ENCODE assay signal across 32 mouse cellular contexts in genomic region chrX:105236982-105237738, GRCm38 (mm10).
DNase-seq lines count a peak whose midpoint lies in the region; ATAC-seq and TF ChIP-seq lines count a peak whose summit lies in the region.
"Had no signal": no experiment of that assay in that cellular context is flagged by ENCODE, and none has a peak within 500 bp of the region (broad histone marks: within the 10 kb centered on the region; RNA-seq: fewer than 3 reads in every experiment).

No protein-coding gene starts in this region.

- no peaks in the 10 kb centered on the region for H3K9me3 ChIP-seq in MEL (replicated peaks; ENCODE audit: insufficient read depth, low read length)
- no peaks in the 10 kb centered on the region for H3K9me3 ChIP-seq in intestine, postnatal 0 days (ENCODE audit: control insufficient read depth)
- H3K9me3 ChIP-seq in liver, embryonic 15.5 days (replicated peaks): no peaks in the 10 kb centered on the region
- H3K9me3 ChIP-seq: embryonic facial prominence, embryonic 13.5 days; forebrain, embryonic 10.5 days; heart, embryonic 13.5 days; hindbrain, embryonic 15.5 days; kidney, embryonic 15.5 days; limb, embryonic 12.5 days had no signal

- H3K27me3 ChIP-seq in MEL (ENCODE audit: control insufficient read depth in 1 of 2, insufficient read depth in 2 of 2, low read length in 2 of 2): no peaks in the 10 kb centered on the region
- no peaks in the 10 kb centered on the region; the same call in 1 of the 2 replicates for H3K27me3 ChIP-seq in intestine, postnatal 0 days (replicated peaks; ENCODE audit: control insufficient read depth, insufficient read depth, low read length)
- peaks cover 24% of the 10 kb centered on the region for H3K27me3 ChIP-seq in liver, embryonic 15.5 days

- H3K27ac ChIP-seq in MEL (ENCODE audit: control insufficient read depth, low read depth, low read length): no peak overlapping the region
- no peak overlapping the region for H3K27ac ChIP-seq in intestine, postnatal 0 days (ENCODE audit: low read depth, low read length)
- H3K27ac ChIP-seq in liver, embryonic 15.5 days (replicated peaks): no peak overlapping the region
- H3K27ac ChIP-seq: embryonic facial prominence, embryonic 13.5 days; forebrain, embryonic 10.5 days; gastrocnemius, adult 2 months; heart, embryonic 13.5 days; hindbrain, embryonic 15.5 days; kidney, embryonic 15.5 days; layer of hippocampus, adult 2 months; limb, embryonic 12.5 days; stomach, postnatal 0 days had no signal

- TF ChIP-seq CTCF in MEL (IDR thresholded peaks at IDR 0.05 in 2 of 3, conservative IDR thresholded peaks at IDR 0.05 in 1 of 3; ENCODE audit: control insufficient read depth in 1 of 3, insufficient read depth in 1 of 3, low read depth in 2 of 3, low read length in 3 of 3, poor library complexity in 1 of 3, severe bottlenecking in 1 of 3): no peak
- TF ChIP-seq CTCF in intestine, postnatal 0 days (IDR thresholded peaks at IDR 0.05; ENCODE audit: low read depth): no peak

- DNase-seq in MEL (ENCODE audit: low read depth, low spot score): peak; percentile 21
- DNase-seq in c-Kit-positive CD71-positive TER-119-positive erythroid progenitor cells, embryonic 14.5 days (ENCODE audit: low spot score): peak; percentile 6
- DNase-seq in layer of hippocampus, adult 9-11 months: no peak
- DNase-seq in kidney, postnatal 14 days: no peak
- DNase-seq in retina, postnatal 1 day: no peak
- no peak for DNase-seq in kidney, adult 18-20 months
- DNase-seq: adrenal gland, postnatal 10 days; cerebellum, adult 11-12 months; cerebellum, adult 9-11 months; gastrocnemius, adult 2 months; heart, postnatal 10 days; kidney, postnatal 36 days; lung, adult 2 months; lung, postnatal 10 days; right cerebral cortex, adult 18-20 months; right cerebral cortex, postnatal 4 days; thymus, adult 2 months; thymus, postnatal 36 days had no signal

- no peak overlapping the region for H3K9ac ChIP-seq in MEL (ENCODE audit: control insufficient read depth, low read depth, low read length, poor library complexity, severe bottlenecking)
- H3K9ac ChIP-seq in intestine, postnatal 0 days (ENCODE audit: low read depth, low read length): no peak overlapping the region
- no peak overlapping the region for H3K9ac ChIP-seq in liver, embryonic 15.5 days
- H3K9ac ChIP-seq: embryonic facial prominence, embryonic 13.5 days; heart, embryonic 13.5 days; hindbrain, embryonic 15.5 days; kidney, embryonic 15.5 days; limb, embryonic 12.5 days had no signal

- no peak for TF ChIP-seq POLR2A in MEL (IDR thresholded peaks at IDR 0.05; ENCODE audit: control insufficient read depth in 1 of 2, insufficient read depth in 1 of 2, low read depth in 1 of 2, low read length in 2 of 2, poor library complexity in 1 of 2)

- H3K79me2 ChIP-seq in MEL (ENCODE audit: control insufficient read depth, insufficient read depth, low read length, poor library complexity): no peaks in the 10 kb centered on the region

- H3K36me3 ChIP-seq in MEL (ENCODE audit: control insufficient read depth in 1 of 2, insufficient read depth in 2 of 2, low read length in 2 of 2): no peaks in the 10 kb centered on the region
- H3K36me3 ChIP-seq in intestine, postnatal 0 days (ENCODE audit: control insufficient read depth, insufficient read depth): no peaks in the 10 kb centered on the region
- H3K36me3 ChIP-seq in liver, embryonic 15.5 days (replicated peaks): no peaks in the 10 kb centered on the region
- H3K36me3 ChIP-seq: embryonic facial prominence, embryonic 13.5 days; forebrain, embryonic 10.5 days; heart, embryonic 13.5 days; hindbrain, embryonic 15.5 days; kidney, embryonic 15.5 days; limb, embryonic 12.5 days had no signal

- H3K4me1 ChIP-seq in MEL (ENCODE audit: control insufficient read depth in 1 of 2, insufficient read depth in 2 of 2, low read length in 2 of 2): no peaks in the 10 kb centered on the region; a peak in 1 of 4 replicates
- H3K4me1 ChIP-seq in intestine, postnatal 0 days (replicated peaks; ENCODE audit: control insufficient read depth, insufficient read depth, low read length): no peaks in the 10 kb centered on the region
- no peaks in the 10 kb centered on the region for H3K4me1 ChIP-seq in liver, embryonic 15.5 days (replicated peaks)
- H3K4me1 ChIP-seq: embryonic facial prominence, embryonic 13.5 days; forebrain, embryonic 10.5 days; heart, embryonic 13.5 days; hindbrain, embryonic 15.5 days; kidney, embryonic 15.5 days; limb, embryonic 12.5 days had no signal

- H3K4me2 ChIP-seq in intestine, postnatal 0 days (replicated peaks; ENCODE audit: low read depth): peak overlapping the region; percentile 30; the same call in 1 of the 2 replicates
- H3K4me2 ChIP-seq in liver, embryonic 15.5 days: no peak overlapping the region
- H3K4me2 ChIP-seq: embryonic facial prominence, embryonic 13.5 days; heart, embryonic 13.5 days; hindbrain, embryonic 15.5 days; kidney, embryonic 15.5 days; limb, embryonic 12.5 days; midbrain, embryonic 11.5 days had no signal

- H3K4me3 ChIP-seq in MEL (ENCODE audit: control insufficient read depth in 1 of 2, insufficient read depth in 1 of 2, low read depth in 2 of 2, low read length in 2 of 2): no peak overlapping the region
- H3K4me3 ChIP-seq in intestine, postnatal 0 days (ENCODE audit: low read depth, low read length): no peak overlapping the region
- H3K4me3 ChIP-seq in liver, embryonic 15.5 days (replicated peaks): no peak overlapping the region
- H3K4me3 ChIP-seq: embryonic facial prominence, embryonic 13.5 days; forebrain, embryonic 10.5 days; gastrocnemius, adult 2 months; heart, embryonic 13.5 days; hindbrain, embryonic 15.5 days; kidney, embryonic 15.5 days; layer of hippocampus, adult 2 months; limb, embryonic 12.5 days had no signal

- TF ChIP-seq RAD21 in MEL (IDR thresholded peaks at IDR 0.05; ENCODE audit: low read depth, low read length): no peak

- WGBS in intestine, postnatal 0 days: 27% methylated on average over 8 of the region's 8 CpGs
- 22% methylated on average over 8 of the region's 8 CpGs for WGBS in liver, embryonic 15.5 days (ENCODE audit: insufficient replicate concordance)

- TF ChIP-seq EP300 in MEL (IDR thresholded peaks at IDR 0.05; ENCODE audit: low read depth in 1 of 2, low read length in 2 of 2): peak in 1 of 2 experiments; percentile 48; a peak in 1 of 4 replicates

- ATAC-seq in intestine, postnatal 0 days: peak; percentile 67
- peak; percentile 42 for ATAC-seq in liver, embryonic 15.5 days (ENCODE audit: insufficient read depth)
- ATAC-seq: activated CD4-positive, CD25-positive, alpha-beta regulatory T cell, adult 4 months; forebrain, embryonic 16.5 days; midbrain, embryonic 16.5 days had no signal

TF ChIP-seq in MEL, 35 proteins besides CTCF, POLR2A, EP300 and RAD21:
- TF ChIP-seq HCFC1 (IDR thresholded peaks at IDR 0.05; ENCODE audit: low read depth, low read length) (no peak), UBTF (IDR thresholded peaks at IDR 0.05; ENCODE audit: borderline replicate concordance, insufficient read depth, low read depth, low read length) (no peak), MYB (IDR thresholded peaks at IDR 0.05; ENCODE audit: low read depth, low read length) (no peak), CHD2 (IDR thresholded peaks at IDR 0.05; ENCODE audit: low read length) (no peak), MXI1 (IDR thresholded peaks at IDR 0.05; ENCODE audit: low read depth, low read length) (no peak), JUND (IDR thresholded peaks at IDR 0.05; ENCODE audit: low read depth, low read length) (no peak), MYC (IDR thresholded peaks at IDR 0.05; ENCODE audit: low read depth, low read length) (no peak), GATA1 (IDR thresholded peaks at IDR 0.05; ENCODE audit: low read depth, low read length) (peak; percentile 27; the same call in 1 of the 2 replicates), USF1 (IDR thresholded peaks at IDR 0.05; ENCODE audit: low read depth, low read length) (no peak), TBP (IDR thresholded peaks at IDR 0.05; ENCODE audit: low read depth, low read length) (no peak), ELF1 (IDR thresholded peaks at IDR 0.05; ENCODE audit: low read depth, low read length) (no peak), TCF12 (IDR thresholded peaks at IDR 0.05; ENCODE audit: low read depth, low read length) (peak; percentile 38; the same call in 1 of the 2 replicates), ZNF384 (IDR thresholded peaks at IDR 0.05; ENCODE audit: low read depth, low read length) (peak; percentile 47; the same call in 1 of the 2 replicates)

Comparison
In these comparisons a context has a peak if more than half of its experiments do, and no peak if none do; other contexts are left out.
1. DNase-seq: peak in MEL (single experiment) and c-Kit-positive CD71-positive TER-119-positive erythroid progenitor cells, embryonic 14.5 days (single experiment); none in layer of hippocampus, adult 9-11 months (single experiment), kidney, postnatal 14 days (single experiment), retina, postnatal 1 day (single experiment) and kidney, adult 18-20 months (single experiment).